Mouse (Mus musculus) MEL (cell line): ENCODE measurements around the gene Gcnt3. TPM values are rescaled to one million over a fixed set of nuclear protein-coding genes. Genes with fewer than 3 reads are reported as not detected.

Source experiments
- DNase-seq: peaks from one replicate; pipeline ENCODE4 v3.0.0; 2011; ENCODE audit warnings: low read depth, low spot score
- H3K27ac ChIP-seq: 2 replicates; pipeline ENCODE4 v1.5.1; 2012; ENCODE audit warnings: low read depth, mild to moderate bottlenecking, control low read depth, low read length, moderate library complexity; ENCODE audit not compliant: control insufficient read depth
- H3K27me3 ChIP-seq, 2 experiments: fragments of 150-350 bp in 1 of 2; sonication (generic) in 1 of 2; 2 replicates each; pipeline ENCODE4 v1.6.1; 2012; ENCODE audit warnings: low read length in 2 of 2, mild to moderate bottlenecking in 2 of 2, improper control_type of control experiment in 1 of 2, moderate library complexity in 1 of 2; ENCODE audit not compliant: insufficient read depth in 2 of 2, control insufficient read depth in 1 of 2
- H3K36me3 ChIP-seq, 2 experiments: 2 replicates each; pipeline ENCODE4 v1.6.1; 2012 to 2014; ENCODE audit warnings: low read length in 2 of 2, improper control_type of control experiment in 1 of 2, inconsistent platforms in 1 of 2, mild to moderate bottlenecking in 1 of 2; ENCODE audit not compliant: insufficient read depth in 2 of 2, control insufficient read depth in 1 of 2
- H3K4me1 ChIP-seq, 2 experiments: fragments of 150-350 bp in 1 of 2; sonication (generic) in 1 of 2; 2 replicates each; pipeline ENCODE4 v1.6.1; 2012; ENCODE audit warnings: low read length in 2 of 2, improper control_type of control experiment in 1 of 2, mild to moderate bottlenecking in 1 of 2; ENCODE audit not compliant: insufficient read depth in 2 of 2, control insufficient read depth in 1 of 2
- H3K4me3 ChIP-seq, 2 experiments: fragments of 150-350 bp in 1 of 2; sonication (generic) in 1 of 2; 2 replicates each; pipeline ENCODE4 v1.5.1; 2012; ENCODE audit warnings: low read depth in 2 of 2, low read length in 2 of 2, mild to moderate bottlenecking in 2 of 2, moderate library complexity in 2 of 2, control low read depth in 1 of 2, improper control_type of control experiment in 1 of 2; ENCODE audit not compliant: control insufficient read depth in 1 of 2, insufficient read depth in 1 of 2
- H3K79me2 ChIP-seq: 2 replicates; pipeline ENCODE4 v1.6.1; 2012; ENCODE audit warnings: mild to moderate bottlenecking, low read length, moderate library complexity; ENCODE audit not compliant: control insufficient read depth, poor library complexity, insufficient read depth
- H3K9ac ChIP-seq: 2 replicates; pipeline ENCODE4 v1.6.1; 2012; ENCODE audit warnings: low read depth, mild to moderate bottlenecking, control low read depth, low read length, moderate library complexity; ENCODE audit not compliant: control insufficient read depth, poor library complexity, severe bottlenecking
- H3K9me3 ChIP-seq: fragments of 150-350 bp; sonication (generic); replicated peaks from 2 replicates; pipeline ENCODE4 v1.6.1; 2012; ENCODE audit warnings: mild to moderate bottlenecking, low read length, improper control_type of control experiment, moderate library complexity; ENCODE audit not compliant: insufficient read depth
- BHLHE40 ChIP-seq: IDR thresholded peaks from 2 replicates; pipeline ENCODE4 v1.6.1; 2012; ENCODE audit warnings: low read depth, mild to moderate bottlenecking, inconsistent platforms, low read length, improper control_type of control experiment, borderline replicate concordance
- CHD1 ChIP-seq: IDR thresholded peaks from 2 replicates; pipeline ENCODE4 v1.6.1; 2012; ENCODE audit warnings: low read depth, mild to moderate bottlenecking, inconsistent platforms, low read length, improper control_type of control experiment
- CHD2 ChIP-seq: IDR thresholded peaks from 2 replicates; pipeline ENCODE4 v1.6.1; 2011; ENCODE audit warnings: low read length, improper control_type of control experiment
- CTCF ChIP-seq, 3 experiments: IDR thresholded peaks in 2 of 3; conservative IDR thresholded peaks in 1 of 3; 2 replicates each; pipeline ENCODE4 v1.5.1; 2011 to 2012; ENCODE audit warnings: low read length in 3 of 3, low read depth in 2 of 3, mild to moderate bottlenecking in 2 of 3, improper control_type of control experiment in 1 of 3, inconsistent platforms in 1 of 3, mixed read lengths in 1 of 3, moderate library complexity in 1 of 3; ENCODE audit not compliant: control insufficient read depth in 1 of 3, insufficient read depth in 1 of 3, poor library complexity in 1 of 3, severe bottlenecking in 1 of 3
- E2F4 ChIP-seq: IDR thresholded peaks from 2 replicates; pipeline ENCODE4 v1.6.1; 2011; ENCODE audit warnings: low read depth, low read length, improper control_type of control experiment, borderline replicate concordance
- ELF1 ChIP-seq: IDR thresholded peaks from 2 replicates; pipeline ENCODE4 v1.6.1; 2014; ENCODE audit warnings: low read depth, mild to moderate bottlenecking, inconsistent platforms, low read length, improper control_type of control experiment, moderate library complexity
- EP300 ChIP-seq, 2 experiments: IDR thresholded peaks; 2 replicates each; pipeline ENCODE4 v1.6.1; 2011; ENCODE audit warnings: improper control_type of control experiment in 2 of 2, low read length in 2 of 2, low read depth in 1 of 2, mild to moderate bottlenecking in 1 of 2
- ETS1 ChIP-seq: IDR thresholded peaks from 2 replicates; pipeline ENCODE4 v1.6.1; 2012; ENCODE audit warnings: low read depth, mild to moderate bottlenecking, inconsistent platforms, low read length, improper control_type of control experiment, moderate library complexity
- GATA1 ChIP-seq: IDR thresholded peaks from 2 replicates; pipeline ENCODE4 v1.6.1; 2011; ENCODE audit warnings: low read depth, low read length, improper control_type of control experiment
- HCFC1 ChIP-seq: IDR thresholded peaks from 2 replicates; pipeline ENCODE4 v1.6.1; 2012; ENCODE audit warnings: low read depth, mild to moderate bottlenecking, inconsistent platforms, low read length, improper control_type of control experiment, moderate library complexity
- JUND ChIP-seq: IDR thresholded peaks from 2 replicates; pipeline ENCODE4 v1.6.1; 2011; ENCODE audit warnings: low read depth, mild to moderate bottlenecking, improper control_type of control experiment, low read length
- KAT2A ChIP-seq: conservative IDR thresholded peaks from 2 replicates; pipeline ENCODE4 v1.6.1; 2012; ENCODE audit warnings: low read depth, low read length, improper control_type of control experiment, inconsistent platforms
- MAFK ChIP-seq: IDR thresholded peaks from 2 replicates; pipeline ENCODE4 v1.6.1; 2011; ENCODE audit warnings: low read depth, mild to moderate bottlenecking, low read length, improper control_type of control experiment, borderline replicate concordance
- MAZ ChIP-seq: IDR thresholded peaks from 2 replicates; pipeline ENCODE4 v1.6.1; 2012; ENCODE audit warnings: low read depth, mild to moderate bottlenecking, inconsistent platforms, low read length, improper control_type of control experiment
- MEF2A ChIP-seq: IDR thresholded peaks from 2 replicates; pipeline ENCODE4 v1.6.1; 2014; ENCODE audit warnings: low read depth, mild to moderate bottlenecking, inconsistent platforms, low read length, improper control_type of control experiment; ENCODE audit not compliant: poor library complexity, insufficient replicate concordance, severe bottlenecking; ENCODE audit errors: extremely low read depth
- MXI1 ChIP-seq: IDR thresholded peaks from 2 replicates; pipeline ENCODE4 v1.6.1; 2011; ENCODE audit warnings: mild to moderate bottlenecking, low read depth, low read length, improper control_type of control experiment
- MYC ChIP-seq: IDR thresholded peaks from 2 replicates; pipeline ENCODE4 v1.6.1; 2011; ENCODE audit warnings: low read depth, mild to moderate bottlenecking, low read length, improper control_type of control experiment, moderate library complexity
- NELFE ChIP-seq: IDR thresholded peaks from 2 replicates; pipeline ENCODE4 v1.6.1; 2011; ENCODE audit warnings: low read depth, low read length, improper control_type of control experiment
- POLR2A ChIP-seq, 2 experiments: IDR thresholded peaks; 2 replicates each; pipeline ENCODE4 v1.6.1; 2011 to 2012; ENCODE audit warnings: low read length in 2 of 2, mild to moderate bottlenecking in 2 of 2, control low read depth in 1 of 2, improper control_type of control experiment in 1 of 2, low read depth in 1 of 2, moderate library complexity in 1 of 2; ENCODE audit not compliant: control insufficient read depth in 1 of 2, insufficient read depth in 1 of 2, poor library complexity in 1 of 2
- POLR2AphosphoS2 ChIP-seq: IDR thresholded peaks from 2 replicates; pipeline ENCODE4 v1.6.1; 2011; ENCODE audit warnings: low read length, improper control_type of control experiment
- RAD21 ChIP-seq: IDR thresholded peaks from 2 replicates; pipeline ENCODE4 v1.6.1; 2011; ENCODE audit warnings: mild to moderate bottlenecking, low read depth, low read length, improper control_type of control experiment
- SIN3A ChIP-seq: IDR thresholded peaks from 2 replicates; pipeline ENCODE4 v1.6.1; 2012; ENCODE audit warnings: low read length, improper control_type of control experiment, inconsistent platforms
- SMC3 ChIP-seq: IDR thresholded peaks from 2 replicates; pipeline ENCODE4 v1.6.1; 2011; ENCODE audit warnings: low read depth, low read length, improper control_type of control experiment
- TAL1 ChIP-seq: IDR thresholded peaks from 2 replicates; pipeline ENCODE4 v1.6.1; 2012; ENCODE audit warnings: mild to moderate bottlenecking, inconsistent platforms, low read length, moderate library complexity, mixed read lengths
- USF1 ChIP-seq: IDR thresholded peaks from 2 replicates; pipeline ENCODE4 v1.6.1; 2014; ENCODE audit warnings: low read depth, mild to moderate bottlenecking, inconsistent platforms, low read length, improper control_type of control experiment, moderate library complexity
- ZC3H11A ChIP-seq: IDR thresholded peaks from 2 replicates; pipeline ENCODE4 v1.6.1; 2012; ENCODE audit warnings: low read depth, mild to moderate bottlenecking, inconsistent platforms, low read length, improper control_type of control experiment
- ZMIZ1 ChIP-seq: IDR thresholded peaks from 2 replicates; pipeline ENCODE4 v1.6.1; 2012; ENCODE audit warnings: low read depth, mild to moderate bottlenecking, inconsistent platforms, low read length, improper control_type of control experiment, moderate library complexity
- ZNF384 ChIP-seq: IDR thresholded peaks from 2 replicates; pipeline ENCODE4 v1.6.1; 2012; ENCODE audit warnings: low read depth, mild to moderate bottlenecking, inconsistent platforms, low read length, improper control_type of control experiment
- polyA plus RNA-seq, 2 experiments: library from polyadenylated mRNA; stranded (reverse) in 1 of 2; unstranded in 1 of 2; fragments of >175 nt in 1 of 2; fragments of >200 nt in 1 of 2; gene quantifications; 2 replicates each; pipeline versions ENCODE4 v1.2.1 to v1.2.4; 2012; ENCODE audit warnings: low replicate concordance in 2 of 2, low read depth in 1 of 2; ENCODE audit not compliant: insufficient read length in 2 of 2, insufficient read depth in 1 of 2, missing spikeins in 1 of 2
- total RNA-seq: library from RNA; depleted of rRNA; stranded (reverse); fragments of 300-350 nt; gene quantifications from 2 replicates; pipeline ENCODE4 v1.2.3, GENCODE M21; 2012

Gene Gcnt3
- total and polyA plus RNA-seq, 3 experiments = not detected

DNA sequence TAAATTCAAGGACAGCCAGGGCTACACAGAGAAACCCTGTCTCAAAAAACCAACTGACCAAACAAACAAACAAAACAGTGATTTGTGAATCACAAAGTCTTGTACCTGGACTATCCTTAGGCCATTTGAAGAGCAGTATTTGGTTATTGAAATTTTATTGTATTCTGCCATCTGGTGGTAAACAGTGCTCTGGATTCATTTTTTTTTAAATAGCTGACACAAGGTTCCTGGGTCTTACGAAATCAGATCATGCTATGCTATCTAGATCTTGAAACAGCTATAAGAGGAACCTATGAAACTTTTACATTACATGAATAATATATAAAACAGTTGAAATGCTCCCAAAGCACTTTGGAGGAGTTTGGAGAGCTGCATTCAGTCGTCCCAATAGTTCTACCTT, 43.1 kb upstream of the Gcnt3 start:
- no peak overlapping the region for H3K9ac ChIP-seq
- TF ChIP-seq RAD21 (peak; percentile 54), E2F4 (no peak), CHD2 (no peak), MAFK (no peak), HCFC1 (no peak), SIN3A (no peak), MYC (no peak), JUND (no peak), POLR2A (IDR thresholded peaks at IDR 0.05; ENCODE audit: control insufficient read depth in 1 of 2, insufficient read depth in 1 of 2, low read depth in 1 of 2, low read length in 2 of 2, poor library complexity in 1 of 2) (no peak), ZNF384 (peak; percentile 61; the same call in 1 of the 2 replicates), ELF1 (no peak), KAT2A (no peak), USF1 (no peak), POLR2AphosphoS2 (no peak), MAZ (no peak), CTCF (IDR thresholded peaks at IDR 0.05 in 2 of 3, conservative IDR thresholded peaks at IDR 0.05 in 1 of 3; ENCODE audit: control insufficient read depth in 1 of 3, insufficient read depth in 1 of 3, low read depth in 2 of 3, low read length in 3 of 3, poor library complexity in 1 of 3, severe bottlenecking in 1 of 3) (peak in 1 of 3 experiments; percentile 58; a peak in 2 of 6 replicates), ZMIZ1 (no peak), MEF2A (no peak), BHLHE40 (no peak), EP300 (IDR thresholded peaks at IDR 0.05; ENCODE audit: low read depth in 1 of 2, low read length in 2 of 2) (no peak), ETS1 (no peak), GATA1 (no peak), ZC3H11A (peak; percentile 44; the same call in 1 of the 2 replicates), MXI1 (no peak), TAL1 (no peak), CHD1 (no peak), NELFE (no peak), SMC3 (peak; percentile 74)
- H3K4me3 ChIP-seq = no peak overlapping the region
- peak; percentile 34 for DNase-seq
- no peak overlapping the region for H3K27ac ChIP-seq
- H3K36me3 ChIP-seq = no peaks in the 10 kb centered on the region
- H3K79me2 ChIP-seq = no peaks in the 10 kb centered on the region
- peaks cover 0 to 4% of the 10 kb centered on the region in 2 experiments; a peak in 1 of 4 replicates for H3K27me3 ChIP-seq
- H3K4me1 ChIP-seq = no peaks in the 10 kb centered on the region
- H3K9me3 ChIP-seq = no peaks in the 10 kb centered on the region
